Mouse (Mus musculus): ENCODE measurements at regions not wholly inside any gene's neighbourhood (a gene's known extent, or its start where the extent isn't known, plus 50 kb on each side); places are given as distances from the start of the nearest gene placed in this dataset.

GRCm38 (mm10) chr10:21482055-21482454 is 105.0 kb downstream of the Aldh8a1 start:
- no peak for ATAC-seq (ENCODE audit: poor library complexity, severe bottlenecking)

GRCm38 (mm10) chr10:21482659-21483058 is 105.6 kb downstream of the Aldh8a1 start:
- ATAC-seq (ENCODE audit: poor library complexity, severe bottlenecking), result no peak

GRCm38 (mm10) chr10:21483373-21483772 is 106.3 kb downstream of the Aldh8a1 start:
- no peak for ATAC-seq (ENCODE audit: poor library complexity, severe bottlenecking)

- no peak for ATAC-seq (ENCODE audit: poor library complexity, severe bottlenecking)
These were observed 104.5 kb upstream of the 1700020N01Rik start for GRCm38 (mm10) chr10:21488374-21488930.

GRCm38 (mm10) chr10:21490910-21491309 is 102.0 kb upstream of the 1700020N01Rik start:
- no peak for ATAC-seq (ENCODE audit: poor library complexity, severe bottlenecking)

GRCm38 (mm10) chr10:21492254-21492894 is 100.6 kb upstream of the 1700020N01Rik start:
- no peak for ATAC-seq (ENCODE audit: poor library complexity, severe bottlenecking)

GRCm38 (mm10) chr10:21494536-21494935 is 98.4 kb upstream of the 1700020N01Rik start:
- no peak for ATAC-seq (ENCODE audit: poor library complexity, severe bottlenecking)

- no peak for ATAC-seq (ENCODE audit: poor library complexity, severe bottlenecking)
These were observed 95.8 kb upstream of the 1700020N01Rik start for GRCm38 (mm10) chr10:21497110-21497509.

GRCm38 (mm10) chr10:21498143-21498542 is 94.8 kb upstream of the 1700020N01Rik start:
- ATAC-seq (ENCODE audit: poor library complexity, severe bottlenecking), result no peak

GRCm38 (mm10) chr10:21501658-21502057 is 91.3 kb upstream of the 1700020N01Rik start:
- ATAC-seq (ENCODE audit: poor library complexity, severe bottlenecking), result no peak

GRCm38 (mm10) chr10:21504431-21504830 is 88.5 kb upstream of the 1700020N01Rik start:
- no peak for ATAC-seq (ENCODE audit: poor library complexity, severe bottlenecking)

GRCm38 (mm10) chr10:21511386-21511785 is 81.6 kb upstream of the 1700020N01Rik start:
- ATAC-seq (ENCODE audit: poor library complexity, severe bottlenecking), result no peak

GRCm38 (mm10) chr10:21512486-21512885 is 80.5 kb upstream of the 1700020N01Rik start:
- ATAC-seq (ENCODE audit: poor library complexity, severe bottlenecking), result no peak

GRCm38 (mm10) chr10:21517721-21518120 is 75.2 kb upstream of the 1700020N01Rik start:
- ATAC-seq (ENCODE audit: poor library complexity, severe bottlenecking), result no peak

GRCm38 (mm10) chr10:21520854-21521253 is 72.1 kb upstream of the 1700020N01Rik start:
- no peak for ATAC-seq (ENCODE audit: poor library complexity, severe bottlenecking)

GRCm38 (mm10) chr10:21525555-21525954 is 67.4 kb upstream of the 1700020N01Rik start:
- ATAC-seq (ENCODE audit: poor library complexity, severe bottlenecking), result no peak

- no peak for ATAC-seq (ENCODE audit: poor library complexity, severe bottlenecking)
These were observed 64.5 kb upstream of the 1700020N01Rik start for GRCm38 (mm10) chr10:21528396-21528795.

GRCm38 (mm10) chr10:21529098-21529749 is 63.7 kb upstream of the 1700020N01Rik start:
- ATAC-seq (ENCODE audit: poor library complexity, severe bottlenecking), result no peak

- no peak for ATAC-seq (ENCODE audit: poor library complexity, severe bottlenecking)
These were observed 60.8 kb upstream of the 1700020N01Rik start for GRCm38 (mm10) chr10:21532142-21532541.

- no peak for ATAC-seq (ENCODE audit: poor library complexity, severe bottlenecking)
These were observed 57.3 kb upstream of the 1700020N01Rik start for GRCm38 (mm10) chr10:21535631-21536030.

GRCm38 (mm10) chr10:21538481-21538880 is 54.5 kb upstream of the 1700020N01Rik start:
- no peak for ATAC-seq (ENCODE audit: poor library complexity, severe bottlenecking)
